In genomic region chr17:67731964-67732363, GRCm38 (mm10) we compare ENCODE assay signal across 22 mouse cellular contexts. TPM values are rescaled to one million over a fixed set of nuclear protein-coding genes. Genes with fewer than 3 reads are reported as not detected.
DNase-seq lines count a peak whose midpoint lies in the region; ATAC-seq and TF ChIP-seq lines count a peak whose summit lies in the region.
"Had no signal": no experiment of that assay in that cellular context is flagged by ENCODE, and none has a peak within 500 bp of the region (broad histone marks: within the 10 kb centered on the region; RNA-seq: fewer than 3 reads in every experiment).

No protein-coding gene starts in this region.

- TF ChIP-seq CTCF in liver, adult 2 months (IDR thresholded peaks at IDR 0.05; ENCODE audit: low read depth, low read length): no peak

- no peak overlapping the region for H3ac ChIP-seq in myocyte (ENCODE audit: control insufficient read depth, insufficient read length)

- WGBS in liver, adult 2 months: 71% methylated on average over 11 of the region's 11 CpGs
- 74% methylated on average over 11 of the region's 11 CpGs for WGBS in liver, embryonic 12.5 days (ENCODE audit: insufficient replicate concordance)

- H3K4me3 ChIP-seq in liver, adult 2 months (ENCODE audit: insufficient read depth, low read depth, low read length): no peak overlapping the region
- H3K4me3 ChIP-seq in liver, embryonic 12.5 days: no peak overlapping the region
- no peak overlapping the region for H3K4me3 ChIP-seq in myocyte
- H3K4me3 ChIP-seq: forebrain, embryonic 12.5 days; gastrocnemius, adult 2 months; hindbrain, embryonic 12.5 days; layer of hippocampus, adult 2 months; limb, embryonic 15.5 days had no signal

- H3K27ac ChIP-seq in liver, adult 2 months (replicated peaks; ENCODE audit: insufficient read depth, low read depth, low read length): peak overlapping the region; percentile 55
- no peak overlapping the region for H3K27ac ChIP-seq in liver, embryonic 12.5 days
- H3K27ac ChIP-seq: forebrain, embryonic 12.5 days; gastrocnemius, adult 2 months; hindbrain, embryonic 12.5 days; layer of hippocampus, adult 2 months; limb, embryonic 15.5 days had no signal

- TF ChIP-seq POLR2A in liver, adult 2 months (IDR thresholded peaks at IDR 0.05; ENCODE audit: extremely low read depth, insufficient read depth, low read length): no peak
- TF ChIP-seq POLR2A in myocyte (IDR thresholded peaks at IDR 0.05; ENCODE audit: insufficient read length, low read depth): no peak

- ATAC-seq in liver, embryonic 12.5 days: no peak
- ATAC-seq: CD4-positive, CD25-positive, alpha-beta regulatory T cell, adult 4 months had no signal

- H3K36me3 ChIP-seq in liver, adult 2 months (ENCODE audit: control insufficient read depth, insufficient read depth, low read length): no peaks in the 10 kb centered on the region
- no peaks in the 10 kb centered on the region for H3K36me3 ChIP-seq in liver, embryonic 12.5 days
- H3K36me3 ChIP-seq in myocyte (ENCODE audit: control insufficient read depth, insufficient read depth): no peaks in the 10 kb centered on the region
- H3K36me3 ChIP-seq: limb, embryonic 15.5 days had no signal

- no peaks in the 10 kb centered on the region for H3K27me3 ChIP-seq in liver, adult 2 months (ENCODE audit: control insufficient read depth, insufficient read depth, low read length)
- H3K27me3 ChIP-seq in liver, embryonic 12.5 days (replicated peaks): no peaks in the 10 kb centered on the region
- peaks cover 10% of the 10 kb centered on the region for H3K27me3 ChIP-seq in myocyte (ENCODE audit: control insufficient read depth, insufficient read depth, insufficient read length)
- H3K27me3 ChIP-seq: forebrain, embryonic 12.5 days; hindbrain, embryonic 12.5 days; limb, embryonic 15.5 days had no signal

- no peaks in the 10 kb centered on the region for H3K79me2 ChIP-seq in liver, adult 2 months (ENCODE audit: control insufficient read depth, insufficient read depth, low read length)
- no peaks in the 10 kb centered on the region for H3K79me2 ChIP-seq in myocyte (ENCODE audit: control insufficient read depth, insufficient read depth)

- H3K4me1 ChIP-seq in liver, adult 2 months (ENCODE audit: control insufficient read depth, insufficient read depth, low read length): no peaks in the 10 kb centered on the region
- H3K4me1 ChIP-seq in liver, embryonic 12.5 days: no peaks in the 10 kb centered on the region
- H3K4me1 ChIP-seq: forebrain, embryonic 12.5 days; hindbrain, embryonic 12.5 days; limb, embryonic 15.5 days had no signal

- no peak overlapping the region for H3K9ac ChIP-seq in liver, adult 2 months (ENCODE audit: low read depth, low read length)
- H3K9ac ChIP-seq in liver, embryonic 12.5 days: no peak overlapping the region
- H3K9ac ChIP-seq: forebrain, embryonic 12.5 days; hindbrain, embryonic 12.5 days; limb, embryonic 15.5 days had no signal

- H3K4me2 ChIP-seq in liver, embryonic 12.5 days: no peak overlapping the region
- peak overlapping the region; percentile 38 for H3K4me2 ChIP-seq in myocyte (ENCODE audit: low read depth)
- H3K4me2 ChIP-seq: forebrain, embryonic 12.5 days; heart, embryonic 11.5 days; hindbrain, embryonic 12.5 days; limb, embryonic 15.5 days had no signal

- DNase-seq in adrenal gland, adult 2 months: peak; percentile 36
- DNase-seq in adrenal gland, postnatal 4 days (ENCODE audit: low spot score in 2 of 2): no peak
- DNase-seq in liver, adult 2 months (ENCODE audit: extremely low read depth, low read depth, low spot score): no peak
- DNase-seq in brain, adult 2 months (ENCODE audit: low read depth, low spot score): peak; percentile 43
- DNase-seq in spleen, adult 12 weeks (ENCODE audit: low spot score): no peak
- no peak for DNase-seq in layer of hippocampus, adult 11-12 months (ENCODE audit: low spot score)
- DNase-seq: cerebellum, adult 2 months; gastrocnemius, adult 2 months; heart, postnatal 10 days; lung, adult 2 months; lung, postnatal 36 days; right cerebral cortex, postnatal 4 days; thymus, adult 18-20 months had no signal

- no peaks in the 10 kb centered on the region for H3K9me3 ChIP-seq in liver, embryonic 12.5 days (replicated peaks)
- H3K9me3 ChIP-seq: forebrain, embryonic 12.5 days; hindbrain, embryonic 12.5 days; limb, embryonic 15.5 days had no signal

TF ChIP-seq in myocyte, 11 proteins besides CTCF, POLR2A, EP300 and RAD21:
- TF ChIP-seq CEBPB (IDR thresholded peaks at IDR 0.05; ENCODE audit: insufficient read depth, poor library complexity, severe bottlenecking) (no peak), USF1 (IDR thresholded peaks at IDR 0.05; ENCODE audit: low read depth) (no peak), MYOG (IDR thresholded peaks at IDR 0.05; ENCODE audit: control insufficient read depth in 1 of 3, insufficient read depth in 1 of 3, insufficient read length in 2 of 3, low read depth in 2 of 3) (no peak), TCF12 (IDR thresholded peaks at IDR 0.05; ENCODE audit: insufficient read depth, poor library complexity, severe bottlenecking) (no peak), E2F4 (IDR thresholded peaks at IDR 0.05; ENCODE audit: insufficient read depth) (no peak), POLR2AphosphoS2 (IDR thresholded peaks at IDR 0.05; ENCODE audit: insufficient read length, low read depth) (no peak), TCF3 (IDR thresholded peaks at IDR 0.05; ENCODE audit: insufficient read length, low read depth) (no peak), REST (IDR thresholded peaks at IDR 0.05; ENCODE audit: insufficient read depth, insufficient read length) (no peak), SRF (IDR thresholded peaks at IDR 0.05; ENCODE audit: control insufficient read depth, insufficient read length, low read depth) (no peak), MAX (IDR thresholded peaks at IDR 0.05; ENCODE audit: low read depth) (no peak), MYOD1 (IDR thresholded peaks at IDR 0.05; ENCODE audit: control insufficient read depth in 1 of 3, insufficient read length in 2 of 3, low read depth in 2 of 3) (no peak)

RNA-seq across cellular contexts. Expression of gene Lama1, which starts 34.9 kb away (rescaled TPM):
- 10 to 100 TPM in 1 of 2 experiments, 1 to 10 TPM in 1; 7.5 to 10.6 TPM for total RNA-seq in adrenal gland, adult 2 months (2021)
- polyA plus RNA-seq in adrenal gland, adult 2 months (2012; rRNA removed): 8.1 and 9.6 TPM in 2 replicates
- 10 to 100 TPM; 21.6 to 34.4 TPM for total RNA-seq in adrenal gland, postnatal 4 days (2021)
- total RNA-seq in liver, adult 2 months (2014; rRNA removed): 2.8 and 4.3 TPM in 2 replicates
- polyA plus RNA-seq in liver, adult 2 months (2012; rRNA removed): 5.0 and 5.6 TPM in 2 replicates
- polyA plus RNA-seq in liver, embryonic 12.5 days (2016; fragmentation: Nextera tagmentation; extraction: Ambion mirVana): 1.6 and 2.2 TPM in 2 replicates
- polyA plus RNA-seq in myocyte (2012; fragmentation: generic; extraction: Trizol): 0.61 TPM
- total RNA-seq: granulocyte monocyte progenitor cell, adult 5-6 weeks had no signal

Comparison
In these comparisons a context has a peak if more than half of its experiments do, and no peak if none do; other contexts are left out.
1. DNase-seq: peak in adrenal gland, adult 2 months (single experiment) and brain, adult 2 months (single experiment); none in adrenal gland, postnatal 4 days (0 of 2), liver, adult 2 months (single experiment), spleen, adult 12 weeks (single experiment) and layer of hippocampus, adult 11-12 months (single experiment).